Mouse (Mus musculus): ENCODE data around the gene Ubox5.

The Ubox5 gene

GRCm38 (mm10) chr2:130634006-130634738 lies 4.3 kb upstream of the Ubox5 start:
- DNase-seq, result peak; percentile 97 to 98

GRCm38 (mm10) chr2:130632887-130633675 lies 3.2 kb upstream of the Ubox5 start:
- DNase-seq, result peak; percentile 53 to 57

GRCm38 (mm10) chr2:130632416-130632815 lies 2.6 kb upstream of the Ubox5 start:
- DNase-seq, result peak; percentile 69 to 78

GRCm38 (mm10) chr2:130629080-130629838 lies 579 bp downstream of the Ubox5 start:
- no peak for DNase-seq

GRCm38 (mm10) chr2:130628424-130628823 lies 1.4 kb downstream of the Ubox5 start:
- DNase-seq, result peak; percentile 40 to 43

- no peak for DNase-seq
Measured at GRCm38 (mm10) chr2:130618972-130619371, 10.9 kb downstream of the Ubox5 start.

GRCm38 (mm10) chr2:130613091-130613490 lies 16.7 kb downstream of the Ubox5 start:
- DNase-seq, result peak; percentile 64 to 67

GRCm38 (mm10) chr2:130602195-130602594 lies 27.6 kb downstream of the Ubox5 start:
- no peak for DNase-seq

- no peak for DNase-seq
Measured at GRCm38 (mm10) chr2:130598399-130598798, 31.4 kb downstream of the Ubox5 start.

- DNase-seq, result peak; percentile 56 to 68
Measured at GRCm38 (mm10) chr2:130597601-130598010, 32.2 kb downstream of the Ubox5 start.

GRCm38 (mm10) chr2:130595596-130595995 lies 34.2 kb downstream of the Ubox5 start:
- no peak for DNase-seq

GRCm38 (mm10) chr2:130591016-130591415 lies 38.8 kb downstream of the Ubox5 start:
- DNase-seq, result no peak

- DNase-seq, result no peak
Measured at GRCm38 (mm10) chr2:130589761-130590160, 40.1 kb downstream of the Ubox5 start.

- DNase-seq, result no peak
Measured at GRCm38 (mm10) chr2:130589157-130589556, 40.7 kb downstream of the Ubox5 start.

GRCm38 (mm10) chr2:130588373-130588772 lies 41.5 kb downstream of the Ubox5 start:
- DNase-seq, result no peak

- no peak for DNase-seq
Measured at GRCm38 (mm10) chr2:130586016-130586415, 43.8 kb downstream of the Ubox5 start.

- DNase-seq, result no peak
Measured at GRCm38 (mm10) chr2:130583902-130584560, 45.8 kb downstream of the Ubox5 start.

- DNase-seq, result no peak
Measured at GRCm38 (mm10) chr2:130582552-130582951, 47.3 kb downstream of the Ubox5 start, which contains the start of gene Avp. Avp (minus strand) TSS chr2:130582554.

GRCm38 (mm10) chr2:130581201-130581600 lies 48.6 kb downstream of the Ubox5 start:
- DNase-seq, result peak; percentile 41 to 45

GRCm38 (mm10) chr2:130579791-130580190 lies 50.0 kb downstream of the Ubox5 start:
- DNase-seq, result no peak

- peak; percentile 78 to 82 for DNase-seq
Measured at GRCm38 (mm10) chr2:130578148-130578547, 51.7 kb downstream of the Ubox5 start.

GRCm38 (mm10) chr2:130577632-130578031 lies 52.2 kb downstream of the Ubox5 start:
- DNase-seq, result peak; percentile 50 to 57

GRCm38 (mm10) chr2:130577021-130577420 lies 52.8 kb downstream of the Ubox5 start:
- DNase-seq, result no peak
